Mouse (Mus musculus): ENCODE results near the gene Olfr686.

Gene Olfr686

GRCm38 (mm10) chr7:105207385-105207784, at the start of gene Olfr686:
Olfr686 (minus strand) TSS chr7:105207485.
- no peak for DNase-seq (ENCODE audit: low spot score in 2 of 2)

GRCm38 (mm10) chr7:105256656-105257055, 49.4 kb upstream of the Olfr686 start:
- DNase-seq (ENCODE audit: low spot score in 2 of 2): no peak

GRCm38 (mm10) chr7:105248197-105248596, 40.9 kb upstream of the Olfr686 start:
- DNase-seq (ENCODE audit: low spot score in 2 of 2): no peak

- no peak for DNase-seq (ENCODE audit: low spot score in 2 of 2)
Observed at GRCm38 (mm10) chr7:105247671-105248070, 40.4 kb upstream of the Olfr686 start.

- no peak for DNase-seq (ENCODE audit: low spot score in 2 of 2)
Observed at GRCm38 (mm10) chr7:105229386-105229785, 22.1 kb upstream of the Olfr686 start.

GRCm38 (mm10) chr7:105228138-105228537, 20.9 kb upstream of the Olfr686 start:
- DNase-seq (ENCODE audit: low spot score in 2 of 2): no peak

GRCm38 (mm10) chr7:105226703-105227102, 19.4 kb upstream of the Olfr686 start:
- DNase-seq (ENCODE audit: low spot score in 2 of 2): no peak

- no peak for DNase-seq (ENCODE audit: low spot score in 2 of 2)
Observed at GRCm38 (mm10) chr7:105226072-105226471, 18.8 kb upstream of the Olfr686 start.

GRCm38 (mm10) chr7:105218281-105218680, 11.0 kb upstream of the Olfr686 start:
- DNase-seq (ENCODE audit: low spot score in 2 of 2): no peak

- DNase-seq (ENCODE audit: low spot score in 2 of 2): no peak
Observed at GRCm38 (mm10) chr7:105214761-105215160, 7.5 kb upstream of the Olfr686 start.

GRCm38 (mm10) chr7:105185912-105186311, 21.4 kb downstream of the Olfr686 start, which contains the start of gene Olfr685:
Olfr685 (minus strand) TSS chr7:105186012.
- no peak for DNase-seq (ENCODE audit: low spot score in 2 of 2)

GRCm38 (mm10) chr7:105170773-105171172, 36.5 kb downstream of the Olfr686 start:
- DNase-seq (ENCODE audit: low spot score in 2 of 2): no peak

- no peak for DNase-seq (ENCODE audit: low spot score in 2 of 2)
Observed at GRCm38 (mm10) chr7:105163553-105163952, 43.7 kb downstream of the Olfr686 start, which contains the start of gene Olfr684. Olfr684 (minus strand) TSS chr7:105163653.

All from right cerebral cortex, postnatal 36 days (tissue).